Mouse (Mus musculus) thymus, adult 2 months (tissue): Measurements from ENCODE around the gene Col12a1.

ENCODE experiments used
- CTCF ChIP-seq: fragments of 200-500 bp; IDR thresholded peaks from 2 replicates; pipeline ENCODE4 v1.5.1; 2012; ENCODE audit warnings: mild to moderate bottlenecking, control low read depth, low read length, moderate library complexity, borderline replicate concordance; ENCODE audit not compliant: control insufficient read depth, poor library complexity, insufficient read depth; ENCODE audit errors: extremely low read depth
- POLR2A ChIP-seq: fragments of 200-500 bp; IDR thresholded peaks from 2 replicates; pipeline ENCODE4 v1.6.1; 2012; ENCODE audit warnings: mild to moderate bottlenecking, low read length, control low read depth, moderate library complexity; ENCODE audit not compliant: control insufficient read depth, poor library complexity, insufficient read depth; ENCODE audit errors: extremely low read depth

DNA sequence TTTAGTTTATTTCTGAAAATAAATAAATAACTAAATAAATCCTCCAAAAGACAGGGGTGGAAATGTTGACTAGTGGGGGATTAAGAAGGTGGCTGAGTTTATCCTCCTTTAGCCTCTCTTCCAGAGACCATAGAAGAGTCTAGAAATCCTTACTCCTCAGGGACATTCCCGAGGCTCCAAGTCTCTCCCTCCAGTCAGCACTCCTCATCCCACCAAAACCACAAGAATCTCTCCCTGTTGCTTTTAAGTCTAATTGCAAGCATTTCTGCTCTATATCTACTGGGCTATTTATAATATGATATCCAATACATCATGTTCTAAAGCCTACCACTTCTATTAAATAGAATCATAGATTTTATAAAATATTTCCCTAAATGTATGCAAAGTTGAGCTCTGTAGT, 109.8 kb downstream of the Col12a1 start:
- no peak for TF ChIP-seq POLR2A
- TF ChIP-seq CTCF, result no peak
